Mouse (Mus musculus): ENCODE measurements at regions not wholly inside any gene's neighbourhood (a gene's known extent, or its start where the extent isn't known, plus 50 kb on each side); places are given as distances from the start of the nearest gene placed in this dataset.

DNA sequence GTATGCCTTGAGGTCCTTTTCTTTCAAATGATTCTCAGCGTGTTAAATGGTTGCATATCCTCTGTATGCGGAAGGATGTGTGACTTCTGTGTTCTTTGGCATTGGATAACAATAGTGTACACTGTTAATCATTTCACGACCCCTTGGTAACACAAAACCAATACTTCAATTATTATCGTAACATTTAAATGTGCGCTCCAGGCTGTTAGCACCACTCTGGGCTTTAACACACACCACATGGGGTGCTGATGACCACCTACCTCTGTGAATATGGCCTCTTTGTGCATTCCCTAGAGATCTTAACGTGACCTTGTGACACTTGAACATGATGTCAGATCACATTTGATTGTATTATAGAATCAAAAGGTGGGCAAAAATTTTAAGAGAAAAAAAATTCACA is 80.2 kb upstream of the Csnka2ip start:
- no peaks in the 10 kb centered on the region for H3K27me3 ChIP-seq (ENCODE audit: control insufficient read depth, insufficient read depth, low read length)
- H3K36me3 ChIP-seq (ENCODE audit: control insufficient read depth, insufficient read depth, low read length), result no peaks in the 10 kb centered on the region
- no peaks in the 10 kb centered on the region for H3K9me3 ChIP-seq (ENCODE audit: control insufficient read depth, low read length)
- H3K4me2 ChIP-seq (replicated peaks; ENCODE audit: low read depth, low read length, severe bottlenecking), result no peak overlapping the region
- ATAC-seq (ENCODE audit: low FRiP score, low read depth) (no peak), DNase-seq (ENCODE audit: low spot score) (no peak)
- no peak overlapping the region for H3K9ac ChIP-seq (ENCODE audit: low read depth, low read length, severe bottlenecking)
- TF ChIP-seq POLR2A (IDR thresholded peaks at IDR 0.05; ENCODE audit: borderline replicate concordance, extremely low read depth, insufficient read depth, insufficient read length), result no peak
- no peak overlapping the region for H3K4me3 ChIP-seq (replicated peaks; ENCODE audit: low read length)
- no peaks in the 10 kb centered on the region for H3K4me1 ChIP-seq (ENCODE audit: control insufficient read depth, insufficient read depth, low read length)
- H3K27ac ChIP-seq (replicated peaks; ENCODE audit: low read depth, low read length), result no peak overlapping the region
- 77% methylated on average over 6 of the region's 6 CpGs for WGBS

DNA sequence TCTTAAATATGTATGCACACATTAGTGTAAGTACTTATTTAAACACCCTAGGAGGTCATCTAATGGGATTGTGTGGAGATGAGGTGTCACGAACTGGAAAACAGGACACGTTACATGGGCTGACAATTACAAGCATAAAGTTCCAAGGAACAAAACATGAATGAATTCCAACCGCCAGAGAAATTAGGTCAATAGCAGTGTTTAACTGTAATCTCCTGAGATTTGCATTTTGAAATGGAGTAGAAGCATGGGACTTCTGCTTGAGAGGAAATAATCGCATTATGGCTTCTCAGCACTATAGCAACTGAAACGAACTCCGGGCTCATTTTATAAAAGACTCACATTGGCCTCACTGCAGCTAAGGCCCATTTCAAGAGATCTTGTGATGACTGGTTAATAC is 79.7 kb upstream of the Csnka2ip start:
- no peak overlapping the region for H3K27ac ChIP-seq (replicated peaks; ENCODE audit: low read depth, low read length)
- H3K4me3 ChIP-seq (replicated peaks; ENCODE audit: low read length), result no peak overlapping the region
- no peaks in the 10 kb centered on the region for H3K4me1 ChIP-seq (ENCODE audit: control insufficient read depth, insufficient read depth, low read length)
- no peaks in the 10 kb centered on the region for H3K9me3 ChIP-seq (ENCODE audit: control insufficient read depth, low read length)
- no peak for DNase-seq (ENCODE audit: low spot score)
- no peak overlapping the region for H3K4me2 ChIP-seq (replicated peaks; ENCODE audit: low read depth, low read length, severe bottlenecking)
- no peak for ATAC-seq (ENCODE audit: low FRiP score, low read depth)
- no peaks in the 10 kb centered on the region for H3K27me3 ChIP-seq (ENCODE audit: control insufficient read depth, insufficient read depth, low read length)
- no peaks in the 10 kb centered on the region for H3K36me3 ChIP-seq (ENCODE audit: control insufficient read depth, insufficient read depth, low read length)
- 81% methylated on average over 6 of the region's 6 CpGs for WGBS
- no peak for TF ChIP-seq POLR2A (IDR thresholded peaks at IDR 0.05; ENCODE audit: borderline replicate concordance, extremely low read depth, insufficient read depth, insufficient read length)
- no peak overlapping the region for H3K9ac ChIP-seq (ENCODE audit: low read depth, low read length, severe bottlenecking)

DNA sequence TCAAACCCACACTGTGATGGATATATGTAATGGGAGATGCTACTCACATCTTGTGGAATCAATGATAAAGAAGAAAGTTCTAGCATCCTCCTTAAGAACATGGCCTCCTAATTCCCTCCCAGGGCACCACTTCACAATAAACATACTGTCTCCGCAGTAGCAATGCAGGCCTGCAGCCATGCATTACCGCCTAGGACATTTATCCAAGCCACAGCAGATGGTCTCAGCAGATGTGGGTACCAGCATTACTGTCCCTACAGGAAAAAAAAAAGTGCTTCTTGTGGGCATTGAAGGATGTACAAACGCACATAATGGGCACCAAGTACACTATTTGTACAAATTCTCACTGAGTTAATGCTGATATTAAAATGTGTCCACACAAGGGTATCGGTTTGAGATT is 78.6 kb upstream of the Csnka2ip start:
- TF ChIP-seq POLR2A (IDR thresholded peaks at IDR 0.05; ENCODE audit: borderline replicate concordance, extremely low read depth, insufficient read depth, insufficient read length), result no peak
- no peak overlapping the region for H3K4me3 ChIP-seq (replicated peaks; ENCODE audit: low read length)
- no peak overlapping the region for H3K27ac ChIP-seq (replicated peaks; ENCODE audit: low read depth, low read length)
- ATAC-seq (ENCODE audit: low FRiP score, low read depth) (no peak), DNase-seq (ENCODE audit: low spot score) (no peak)
- H3K36me3 ChIP-seq (ENCODE audit: control insufficient read depth, insufficient read depth, low read length), result no peaks in the 10 kb centered on the region
- 89% methylated on average over 4 of the region's 4 CpGs for WGBS
- no peaks in the 10 kb centered on the region for H3K9me3 ChIP-seq (ENCODE audit: control insufficient read depth, low read length)
- no peak overlapping the region for H3K4me2 ChIP-seq (replicated peaks; ENCODE audit: low read depth, low read length, severe bottlenecking)
- H3K4me1 ChIP-seq (ENCODE audit: control insufficient read depth, insufficient read depth, low read length), result no peaks in the 10 kb centered on the region
- H3K9ac ChIP-seq (ENCODE audit: low read depth, low read length, severe bottlenecking), result no peak overlapping the region
- H3K27me3 ChIP-seq (ENCODE audit: control insufficient read depth, insufficient read depth, low read length), result no peaks in the 10 kb centered on the region

DNA sequence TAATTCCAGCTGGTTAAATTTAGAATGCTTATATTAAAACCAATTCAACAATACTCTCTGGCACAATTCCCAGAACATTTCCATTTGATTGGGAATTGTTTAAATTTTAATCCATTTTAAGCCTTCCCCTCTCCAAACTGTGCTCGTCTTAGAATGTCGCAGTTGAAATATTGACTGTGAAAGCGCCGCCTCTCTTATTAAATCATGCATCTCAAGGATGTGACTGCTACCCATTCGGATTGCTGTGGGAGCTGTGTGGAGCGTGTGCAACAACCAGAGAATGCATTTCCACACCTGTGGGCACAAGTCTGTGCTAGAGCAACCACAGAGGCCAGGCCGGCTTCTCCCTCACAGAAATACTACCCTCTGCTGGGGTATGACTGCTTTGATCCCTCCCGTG is 75.1 kb upstream of the Csnka2ip start:
- no peaks in the 10 kb centered on the region for H3K9me3 ChIP-seq (ENCODE audit: control insufficient read depth, low read length)

DNA sequence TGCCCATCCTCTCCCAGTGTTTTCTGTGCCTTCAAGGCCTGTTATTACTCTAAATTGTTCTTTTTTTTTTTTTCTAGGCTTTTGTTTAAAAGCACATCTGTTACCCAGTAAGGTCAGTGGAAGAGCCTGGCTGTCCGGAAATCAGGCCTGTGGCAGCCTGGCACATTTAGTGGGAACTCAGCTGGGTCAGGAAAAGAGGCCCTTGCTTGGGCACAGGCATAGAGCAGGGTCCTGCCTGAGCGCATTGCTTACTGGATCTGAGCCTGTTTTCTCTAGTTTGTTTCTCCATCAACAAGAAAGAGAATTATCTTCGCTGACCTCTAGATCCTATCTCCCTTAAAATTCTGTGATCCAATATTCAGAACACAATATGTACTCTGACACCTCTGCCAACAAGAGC is 74.7 kb upstream of the Csnka2ip start:
- WGBS, result 61% methylated on average over 3 of the region's 3 CpGs
- no peak for TF ChIP-seq POLR2A (IDR thresholded peaks at IDR 0.05; ENCODE audit: borderline replicate concordance, extremely low read depth, insufficient read depth, insufficient read length)

More for the DNA sequence above, 75.1 kb upstream of the Csnka2ip start:
- H3K27ac ChIP-seq (replicated peaks; ENCODE audit: low read depth, low read length), result no peak overlapping the region
- no peak for TF ChIP-seq POLR2A (IDR thresholded peaks at IDR 0.05; ENCODE audit: borderline replicate concordance, extremely low read depth, insufficient read depth, insufficient read length)
- no peak overlapping the region for H3K4me3 ChIP-seq (replicated peaks; ENCODE audit: low read length)
- 68% methylated on average over 8 of the region's 8 CpGs for WGBS
- ATAC-seq (ENCODE audit: low FRiP score, low read depth), result no peak
- H3K4me2 ChIP-seq (replicated peaks; ENCODE audit: low read depth, low read length, severe bottlenecking), result no peak overlapping the region
- H3K27me3 ChIP-seq (ENCODE audit: control insufficient read depth, insufficient read depth, low read length), result no peaks in the 10 kb centered on the region
- no peaks in the 10 kb centered on the region for H3K36me3 ChIP-seq (ENCODE audit: control insufficient read depth, insufficient read depth, low read length)
- no peak overlapping the region for H3K9ac ChIP-seq (ENCODE audit: low read depth, low read length, severe bottlenecking)
- peak; percentile 41 for DNase-seq (ENCODE audit: low spot score)
- no peaks in the 10 kb centered on the region for H3K4me1 ChIP-seq (ENCODE audit: control insufficient read depth, insufficient read depth, low read length)

GRCm38 (mm10) chr16:64666947-64667346 is 64.7 kb upstream of the Csnka2ip start:
- H3K4me2 ChIP-seq (replicated peaks; ENCODE audit: low read depth, low read length, severe bottlenecking), result no peak overlapping the region
- TF ChIP-seq POLR2A (IDR thresholded peaks at IDR 0.05; ENCODE audit: borderline replicate concordance, extremely low read depth, insufficient read depth, insufficient read length), result no peak
- no peaks in the 10 kb centered on the region for H3K9me3 ChIP-seq (ENCODE audit: control insufficient read depth, low read length)
- H3K9ac ChIP-seq (ENCODE audit: low read depth, low read length, severe bottlenecking), result no peak overlapping the region
- H3K4me1 ChIP-seq (ENCODE audit: control insufficient read depth, insufficient read depth, low read length), result no peaks in the 10 kb centered on the region
- no peaks in the 10 kb centered on the region for H3K36me3 ChIP-seq (ENCODE audit: control insufficient read depth, insufficient read depth, low read length)
- no peak for ATAC-seq (ENCODE audit: low FRiP score, low read depth)
- 90% methylated on average over 4 of the region's 4 CpGs for WGBS
- no peak for DNase-seq (ENCODE audit: low spot score)
- no peak overlapping the region for H3K4me3 ChIP-seq (replicated peaks; ENCODE audit: low read length)
- H3K27me3 ChIP-seq (ENCODE audit: control insufficient read depth, insufficient read depth, low read length), result no peaks in the 10 kb centered on the region
- no peak overlapping the region for H3K27ac ChIP-seq (replicated peaks; ENCODE audit: low read depth, low read length)

More for the DNA sequence above, 74.7 kb upstream of the Csnka2ip start:
- Histone ChIP-seq H3K9me3 (ENCODE audit: control insufficient read depth, low read length) (no peaks in the 10 kb centered on the region), H3K4me1 (ENCODE audit: control insufficient read depth, insufficient read depth, low read length) (no peaks in the 10 kb centered on the region), H3K9ac (ENCODE audit: low read depth, low read length, severe bottlenecking) (no peak overlapping the region), H3K4me3 (replicated peaks; ENCODE audit: low read length) (no peak overlapping the region), H3K36me3 (ENCODE audit: control insufficient read depth, insufficient read depth, low read length) (no peaks in the 10 kb centered on the region), H3K4me2 (replicated peaks; ENCODE audit: low read depth, low read length, severe bottlenecking) (no peak overlapping the region), H3K27me3 (ENCODE audit: control insufficient read depth, insufficient read depth, low read length) (no peaks in the 10 kb centered on the region), H3K27ac (replicated peaks; ENCODE audit: low read depth, low read length) (no peak overlapping the region)
- DNase-seq (ENCODE audit: low spot score) (no peak), ATAC-seq (ENCODE audit: low FRiP score, low read depth) (no peak)

All from limb, embryonic 14.5 days (tissue).